Mouse (Mus musculus) E14TG2a.4 (cell line): ENCODE data around the gene Tmem220.

Experiments
- CTCF ChIP-seq: conservative IDR thresholded peaks from 2 replicates; pipeline ENCODE4 v1.5.1; 2014; ENCODE audit warnings: low read length
- NANOG ChIP-seq: IDR thresholded peaks from 2 replicates; pipeline ENCODE4 v1.6.1; 2014; ENCODE audit warnings: borderline replicate concordance, low read length, mixed read lengths
- POU5F1 ChIP-seq: IDR thresholded peaks from 2 replicates; pipeline ENCODE4 v1.6.1; 2014; ENCODE audit warnings: low read length, borderline replicate concordance

DNA sequence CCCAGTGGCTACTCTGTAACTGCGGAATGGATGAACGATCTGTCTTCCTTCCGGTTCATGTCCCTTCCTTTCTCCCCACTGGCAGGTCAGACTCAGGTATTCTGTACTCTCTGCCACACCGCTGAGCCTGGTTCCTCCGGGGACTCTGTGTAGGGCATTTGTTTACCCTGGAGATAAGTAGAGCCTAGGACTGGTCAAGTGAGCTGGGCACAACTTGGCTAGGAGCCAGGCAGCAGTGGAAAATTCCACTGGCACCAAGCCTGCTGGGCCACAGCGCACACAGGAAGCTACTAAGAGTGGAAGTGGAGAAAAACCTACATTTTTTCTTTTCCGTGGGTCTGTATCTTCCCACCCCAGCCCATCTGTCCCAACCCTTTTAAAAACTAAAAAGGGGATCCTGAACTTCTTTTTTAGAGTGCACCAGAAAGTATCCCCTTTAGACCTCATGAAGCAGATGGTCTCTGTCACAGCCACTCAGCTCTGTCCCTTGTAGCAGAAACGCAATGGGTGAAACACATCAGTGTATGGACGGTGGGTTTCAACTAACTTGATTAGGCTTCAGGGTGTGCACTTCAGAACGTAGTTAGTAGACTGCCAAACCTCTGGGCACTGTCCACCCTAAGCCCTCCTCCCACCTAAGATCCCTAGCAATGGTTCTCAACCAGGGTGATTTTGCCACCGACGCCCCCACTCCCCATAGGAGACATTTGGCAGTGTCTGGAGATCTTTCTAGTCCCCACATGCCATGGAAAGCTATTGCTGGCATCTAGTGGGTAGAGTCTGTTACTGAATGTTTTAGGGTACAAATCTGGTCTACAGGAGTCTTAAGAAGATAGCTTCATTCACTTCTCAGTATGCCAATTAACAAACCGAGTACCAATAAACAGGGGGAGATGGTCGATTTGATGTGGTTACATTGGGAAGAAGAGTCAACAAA is 26.2 kb upstream of the Tmem220 start:
- no peak for TF ChIP-seq CTCF
- TF ChIP-seq POU5F1: no peak
- no peak for TF ChIP-seq NANOG
